Mouse (Mus musculus): ENCODE measurements at regions not wholly inside any gene's neighbourhood (a gene's known extent, or its start where the extent isn't known, plus 50 kb on each side); places are given as distances from the start of the nearest gene placed in this dataset.

DNA sequence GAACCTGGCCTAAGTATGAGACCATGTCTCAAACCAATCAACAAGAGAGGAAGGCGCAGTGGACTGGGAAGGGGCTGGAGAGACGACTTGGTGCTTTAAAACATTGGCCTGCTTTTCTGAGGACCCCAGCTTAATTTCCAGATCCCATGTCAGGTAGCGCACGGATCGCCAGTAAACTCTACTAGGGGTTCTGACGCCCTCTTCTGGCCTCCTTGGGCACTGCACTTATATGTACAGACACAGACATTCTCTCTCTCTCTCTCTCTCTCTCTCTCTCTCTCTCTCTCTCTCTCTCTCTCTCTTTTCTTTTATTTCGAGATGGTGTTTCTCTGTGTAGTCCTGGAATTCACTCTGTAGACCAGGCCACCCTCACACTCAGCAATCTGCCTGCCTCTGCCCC, 60.0 kb upstream of the Zfp217 start:
- Histone ChIP-seq H3K27ac (no peak overlapping the region), H3K4me3 (replicated peaks) (no peak overlapping the region), H3K36me3 (no peaks in the 10 kb centered on the region), H3K9me3 (replicated peaks) (no peaks in the 10 kb centered on the region), H3K4me1 (peaks cover 35% of the 10 kb centered on the region), H3K27me3 (no peaks in the 10 kb centered on the region), H3K4me2 (no peak overlapping the region), H3K9ac (no peak overlapping the region)
- ATAC-seq (replicated peaks; ENCODE audit: low FRiP score), result no peak
- WGBS, result 88% methylated on average over 7 of the region's 7 CpGs

DNA sequence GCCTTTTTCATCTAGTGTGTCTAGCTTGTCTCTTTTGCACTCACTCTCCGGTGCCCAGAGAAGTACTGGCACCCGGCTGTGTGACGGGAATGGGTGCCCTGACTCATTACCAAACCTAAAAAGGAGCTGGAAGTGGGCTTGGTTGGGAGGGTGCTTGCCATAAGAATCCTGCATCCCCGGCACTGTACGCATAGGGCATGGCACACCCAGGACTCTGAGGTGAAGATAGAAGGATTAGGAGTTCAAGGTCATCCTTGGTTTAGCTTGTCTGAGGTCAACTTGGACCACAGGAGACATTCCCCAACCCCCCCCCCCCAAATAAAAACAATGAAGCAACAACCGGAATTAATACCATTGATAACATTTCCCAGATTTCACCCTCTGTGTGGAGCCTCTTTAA, 59.5 kb upstream of the Zfp217 start:
- 93% methylated on average over 6 of the region's 6 CpGs for WGBS

DNA sequence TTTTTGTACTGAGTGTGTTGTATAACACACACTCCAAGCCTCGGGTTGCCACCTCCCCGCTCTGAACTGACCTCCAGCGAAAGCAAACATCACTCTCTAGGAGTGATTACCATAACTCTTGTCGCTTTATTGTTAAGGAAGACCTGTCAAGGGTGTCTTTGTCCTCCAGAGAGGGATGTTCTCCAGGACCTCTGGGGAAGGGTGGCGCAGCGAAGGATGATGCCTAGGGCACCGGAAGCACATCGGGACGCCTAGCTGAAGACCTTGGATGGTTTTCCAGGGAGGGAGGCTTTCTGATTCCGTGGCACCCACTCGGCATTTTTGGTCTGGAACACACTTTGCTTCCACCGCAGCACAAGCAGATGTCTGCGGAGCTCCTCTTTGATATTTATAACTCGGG, 59.0 kb upstream of the Zfp217 start:
- H3K27ac ChIP-seq, result peak overlapping the region; percentile 37; the same call in 1 of the 2 replicates
- H3K4me3 ChIP-seq (replicated peaks), result no peak overlapping the region
- 47% methylated on average over 14 of the region's 14 CpGs for WGBS
- no peaks in the 10 kb centered on the region for H3K9me3 ChIP-seq (replicated peaks)
- no peaks in the 10 kb centered on the region for H3K36me3 ChIP-seq
- peak overlapping the region; percentile 69; the same call in 1 of the 2 replicates for H3K4me2 ChIP-seq
- H3K4me1 ChIP-seq, result peaks cover 35% of the 10 kb centered on the region
- ATAC-seq (replicated peaks; ENCODE audit: low FRiP score), result no peak
- no peak overlapping the region for H3K9ac ChIP-seq
- H3K27me3 ChIP-seq, result no peaks in the 10 kb centered on the region

More for the DNA sequence above, 59.5 kb upstream of the Zfp217 start:
- Histone ChIP-seq H3K4me2 (no peak overlapping the region), H3K4me3 (replicated peaks) (no peak overlapping the region), H3K4me1 (peaks cover 35% of the 10 kb centered on the region), H3K27me3 (no peaks in the 10 kb centered on the region), H3K36me3 (no peaks in the 10 kb centered on the region), H3K9me3 (replicated peaks) (no peaks in the 10 kb centered on the region), H3K9ac (no peak overlapping the region), H3K27ac (no peak overlapping the region)
- no peak for ATAC-seq (replicated peaks; ENCODE audit: low FRiP score)

DNA sequence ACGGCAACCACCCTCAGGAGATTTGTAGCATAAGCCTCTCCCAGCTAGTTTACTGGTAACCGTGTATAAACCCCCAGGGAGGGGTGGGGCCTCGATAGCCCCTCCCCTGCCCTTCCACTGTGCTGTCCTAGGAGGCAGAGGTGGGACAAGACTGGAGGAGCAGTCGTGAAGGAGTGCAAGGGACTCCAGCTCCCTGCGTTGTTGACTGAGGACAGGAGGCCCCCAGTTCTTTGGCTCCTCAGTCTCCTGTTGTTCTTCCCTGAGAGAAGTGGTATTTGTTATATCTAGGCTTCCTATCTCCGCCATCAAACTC, 58.5 kb upstream of the Zfp217 start:
- ATAC-seq (replicated peaks; ENCODE audit: low FRiP score), result peak; percentile 45; the same call in 1 of the 2 replicates
- Histone ChIP-seq H3K27me3 (no peaks in the 10 kb centered on the region), H3K36me3 (no peaks in the 10 kb centered on the region), H3K27ac (peak overlapping the region; percentile 37; the same call in 1 of the 2 replicates), H3K9me3 (replicated peaks) (no peaks in the 10 kb centered on the region), H3K4me3 (replicated peaks) (no peak overlapping the region), H3K9ac (no peak overlapping the region), H3K4me1 (peaks cover 35% of the 10 kb centered on the region), H3K4me2 (peak overlapping the region; percentile 69)
- WGBS, result 13% methylated on average over 6 of the region's 6 CpGs

DNA sequence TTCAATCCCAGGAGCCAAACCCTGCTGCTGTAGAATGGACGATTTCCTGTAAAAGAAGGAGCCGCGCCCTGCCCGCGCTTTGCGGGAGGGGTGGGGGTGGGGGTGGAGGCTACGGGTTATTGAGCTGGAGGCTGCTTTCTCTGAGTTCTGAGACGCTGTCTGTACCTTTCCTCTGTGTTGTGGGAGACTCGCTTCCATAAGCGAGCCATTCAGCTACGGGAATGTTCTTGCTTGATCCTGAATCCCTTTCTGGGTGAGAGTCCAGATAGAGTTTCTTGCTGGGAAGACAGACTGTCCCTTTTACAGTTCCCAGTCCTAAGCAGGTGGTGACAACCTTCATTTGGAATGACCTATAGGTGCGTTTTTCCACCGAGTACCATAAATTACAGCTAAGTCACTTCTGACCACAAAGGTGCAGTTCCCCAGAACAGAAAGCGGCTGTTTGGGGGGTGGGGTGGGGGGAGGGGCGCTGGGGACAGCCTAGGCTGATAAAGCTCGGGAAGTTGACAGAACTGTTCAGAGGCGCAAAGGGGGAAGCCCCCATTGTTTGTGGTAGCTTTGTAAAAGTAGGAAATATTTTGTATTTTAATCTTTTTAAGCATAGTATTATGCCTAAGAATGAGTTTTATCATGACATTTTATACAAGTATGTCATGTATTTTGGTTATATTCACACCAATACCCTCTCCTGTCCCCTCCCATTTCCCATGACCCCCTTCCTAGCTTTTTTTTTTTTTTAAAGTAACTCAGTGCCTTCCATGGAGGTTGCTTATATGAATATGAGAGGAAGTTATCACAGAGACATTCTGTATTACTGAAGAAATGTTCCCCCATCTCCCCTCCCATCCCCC, 57.9 kb upstream of the Zfp217 start:
- no peaks in the 10 kb centered on the region for H3K27me3 ChIP-seq
- H3K36me3 ChIP-seq, result no peaks in the 10 kb centered on the region
- H3K9ac ChIP-seq, result peak overlapping the region; percentile 21; the same call in 1 of the 2 replicates
- no peaks in the 10 kb centered on the region for H3K9me3 ChIP-seq (replicated peaks)
- peak overlapping the region; percentile 38 for H3K4me3 ChIP-seq (replicated peaks)
- H3K27ac ChIP-seq, result peak overlapping the region; percentile 83
- WGBS, result 1% methylated on average over 17 of the region's 17 CpGs
- ATAC-seq (replicated peaks; ENCODE audit: low FRiP score), result 0 out of 2 replicates have a peak, but pooled peaks have one; percentile 57
- H3K4me1 ChIP-seq, result peaks cover 35% of the 10 kb centered on the region
- peak overlapping the region; percentile 69 for H3K4me2 ChIP-seq

DNA sequence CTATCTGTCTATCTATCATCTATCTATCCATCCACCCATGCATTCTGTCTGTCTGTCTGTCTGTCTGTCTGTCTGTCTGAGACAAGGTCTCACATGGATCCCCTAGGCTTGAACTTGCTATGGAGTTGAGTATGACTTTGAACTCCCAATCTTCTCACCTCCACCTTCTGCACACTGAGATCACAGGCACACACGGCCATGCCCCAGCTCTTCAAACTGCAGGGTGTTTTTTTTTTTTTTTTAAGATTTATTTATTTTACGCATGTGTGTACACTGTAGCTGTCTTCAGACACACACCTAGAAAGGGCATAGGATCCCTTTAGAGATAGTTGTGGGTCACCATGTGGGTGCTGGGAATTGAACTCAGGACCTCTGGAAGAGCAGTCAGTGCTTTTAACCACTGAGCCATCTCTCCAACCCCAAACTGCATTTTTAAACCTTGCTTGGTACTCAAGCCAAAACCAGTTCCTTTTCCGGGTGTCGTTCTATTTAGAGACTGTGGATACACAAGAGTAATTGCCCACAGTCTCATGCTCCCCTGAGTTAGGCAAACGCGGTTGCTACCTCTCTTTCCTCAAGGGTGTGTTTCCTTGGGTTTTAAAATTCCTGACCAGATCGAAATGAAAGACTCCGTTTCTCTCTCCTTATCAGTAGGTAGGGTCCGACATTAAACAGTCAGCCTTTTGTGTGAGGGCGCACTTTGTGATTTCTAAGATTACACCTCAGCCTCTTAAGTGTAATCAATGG, 57.0 kb upstream of the Zfp217 start:
- Histone ChIP-seq H3K4me2 (peak overlapping the region; percentile 69), H3K4me1 (peaks cover 35% of the 10 kb centered on the region), H3K4me3 (replicated peaks) (peak overlapping the region; percentile 38), H3K27me3 (no peaks in the 10 kb centered on the region), H3K9me3 (replicated peaks) (no peaks in the 10 kb centered on the region), H3K36me3 (no peaks in the 10 kb centered on the region), H3K9ac (0 out of 2 replicates have a peak overlapping the region, but pooled peaks have one; percentile 21), H3K27ac (peak overlapping the region; percentile 83)
- WGBS, result 25% methylated on average over 10 of the region's 10 CpGs
- no peak for ATAC-seq (replicated peaks; ENCODE audit: low FRiP score)

DNA sequence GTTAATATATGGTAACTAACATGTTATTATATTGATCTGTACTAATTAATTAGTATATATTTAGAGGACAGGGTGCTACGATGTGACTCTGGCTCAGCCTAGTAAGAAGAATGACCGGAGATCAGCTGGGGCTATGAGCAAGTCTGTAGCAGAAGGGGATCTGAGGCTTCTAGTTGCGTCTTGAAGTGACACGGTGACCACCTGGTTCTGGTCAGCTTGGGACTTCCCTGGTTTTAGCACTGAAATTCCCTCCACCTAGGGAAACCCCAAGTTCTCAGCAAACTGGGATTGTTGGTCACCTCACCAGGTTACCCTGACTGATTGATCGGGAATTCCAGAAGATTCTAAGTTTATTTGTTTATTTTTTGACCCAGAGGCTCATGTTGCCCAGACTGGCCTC, 55.6 kb upstream of the Zfp217 start:
- Histone ChIP-seq H3K36me3 (no peaks in the 10 kb centered on the region), H3K27me3 (no peaks in the 10 kb centered on the region), H3K9ac (no peak overlapping the region), H3K4me2 (no peak overlapping the region), H3K9me3 (replicated peaks) (no peaks in the 10 kb centered on the region), H3K4me1 (peaks cover 23% of the 10 kb centered on the region), H3K4me3 (replicated peaks) (no peak overlapping the region), H3K27ac (no peak overlapping the region)
- ATAC-seq (replicated peaks; ENCODE audit: low FRiP score), result no peak
- WGBS, result 87% methylated on average over 5 of the region's 5 CpGs

DNA sequence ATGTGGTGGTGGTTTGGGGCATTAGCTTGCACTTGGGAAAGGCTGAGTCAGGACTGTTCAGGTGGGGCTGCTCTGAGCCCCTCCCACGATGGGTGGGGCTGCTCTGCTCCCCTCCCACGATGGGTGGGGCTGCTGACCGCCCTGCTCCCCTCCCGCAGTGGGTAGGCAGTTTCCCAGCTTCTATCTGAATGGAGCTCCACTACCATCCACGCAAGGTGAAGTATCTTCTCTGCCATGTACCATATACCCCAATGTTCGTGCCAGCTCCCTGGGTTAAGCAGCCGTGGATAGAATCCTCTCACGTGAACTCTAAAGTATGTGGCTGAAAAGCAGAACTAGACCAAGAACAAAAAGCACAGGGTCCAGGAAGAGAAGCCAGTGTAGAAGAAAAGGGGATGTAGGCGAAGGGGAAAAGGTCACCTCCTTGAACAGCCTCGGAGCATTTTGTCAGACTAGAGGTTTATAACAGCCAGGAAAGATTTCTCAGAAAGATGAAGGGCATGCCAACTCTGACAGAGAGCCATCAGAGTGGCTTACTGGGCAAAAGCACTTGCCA, 54.0 kb upstream of the Zfp217 start:
- no peak overlapping the region for H3K4me3 ChIP-seq (replicated peaks)
- H3K27ac ChIP-seq, result no peak overlapping the region
- H3K9me3 ChIP-seq (replicated peaks), result no peaks in the 10 kb centered on the region
- H3K27me3 ChIP-seq, result no peaks in the 10 kb centered on the region
- H3K4me1 ChIP-seq, result peaks cover 22% of the 10 kb centered on the region
- no peak overlapping the region for H3K4me2 ChIP-seq
- no peak overlapping the region for H3K9ac ChIP-seq
- no peaks in the 10 kb centered on the region for H3K36me3 ChIP-seq
- 73% methylated on average over 10 of the region's 10 CpGs for WGBS
- no peak for ATAC-seq (replicated peaks; ENCODE audit: low FRiP score)
